Mouse (Mus musculus): Measurements from ENCODE around the gene Vamp1.

DNA sequence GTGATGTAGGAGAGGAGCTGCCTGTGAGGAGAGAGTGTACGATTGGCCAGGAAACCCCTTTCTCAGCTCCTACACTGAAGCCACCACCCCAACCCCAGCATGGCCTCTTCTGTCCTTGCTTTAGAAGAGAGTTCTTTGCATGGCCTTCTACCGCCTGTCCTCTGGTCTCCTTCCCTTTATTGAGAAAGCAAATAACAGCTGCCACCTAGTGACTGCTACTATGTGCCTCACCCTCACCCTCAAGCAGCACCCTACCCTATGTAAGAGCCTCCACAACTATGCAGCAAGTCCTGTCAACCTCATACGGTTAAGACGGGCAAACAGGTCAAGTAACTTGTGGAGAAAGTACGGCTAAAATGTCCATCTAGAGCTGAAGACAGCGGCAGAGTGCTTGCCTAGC, 45.2 kb upstream of the Vamp1 start:
- TF ChIP-seq POLR2A (IDR thresholded peaks at IDR 0.05; ENCODE audit: insufficient read depth, low read depth, low read length) (no peak), CTCF (IDR thresholded peaks at IDR 0.05; ENCODE audit: insufficient read depth, low read depth, low read length) (no peak)

Data from olfactory bulb, adult 2 months (tissue).